Mouse (Mus musculus) ES-E14 (cell line): ENCODE results near the gene Lpin1. TPM values are rescaled to one million over a fixed set of nuclear protein-coding genes. Genes with fewer than 3 reads are reported as not detected.

Experiments
- DNase-seq: peaks from one replicate; pipeline ENCODE4 v3.0.0-alpha.2; 2013; ENCODE audit warnings: low read depth, low spot score
- H3K27ac ChIP-seq: 2 replicates; pipeline ENCODE4 v1.5.1; 2012; ENCODE audit warnings: low read depth, mild to moderate bottlenecking, low read length, moderate library complexity, mixed read lengths; ENCODE audit not compliant: poor library complexity, insufficient read depth, severe bottlenecking
- H3K36me3 ChIP-seq: 2 replicates; pipeline ENCODE4 v1.6.1; 2012; ENCODE audit warnings: mild to moderate bottlenecking, low read length, moderate library complexity, mixed read lengths; ENCODE audit not compliant: control insufficient read depth, poor library complexity, insufficient read depth, severe bottlenecking
- H3K4me1 ChIP-seq, 2 experiments: fragments of 150-350 bp in 1 of 2; sonication (generic) in 1 of 2; 2 replicates each; pipeline ENCODE4 v1.6.1; 2012; ENCODE audit warnings: low read length in 2 of 2, mild to moderate bottlenecking in 1 of 2, mixed read lengths in 1 of 2; ENCODE audit not compliant: control insufficient read depth in 2 of 2, insufficient read depth in 2 of 2, poor library complexity in 1 of 2
- H3K4me3 ChIP-seq, 2 experiments: fragments of 150-350 bp in 1 of 2; sonication (generic) in 1 of 2; 2 replicates each; pipeline ENCODE4 v1.5.1; 2012; ENCODE audit warnings: low read length in 2 of 2, low read depth in 1 of 2, mild to moderate bottlenecking in 1 of 2, mixed read lengths in 1 of 2; ENCODE audit not compliant: insufficient read depth in 1 of 2, poor library complexity in 1 of 2, severe bottlenecking in 1 of 2
- H3K9ac ChIP-seq: 2 replicates; pipeline ENCODE4 v1.6.1; 2012; ENCODE audit warnings: low read depth, mild to moderate bottlenecking, low read length, mixed read lengths; ENCODE audit not compliant: poor library complexity, insufficient read depth, severe bottlenecking
- H3K9me3 ChIP-seq: fragments of 150-350 bp; sonication (generic); 2 replicates; pipeline ENCODE4 v1.6.1; 2012; ENCODE audit warnings: low read depth, mild to moderate bottlenecking, low read length; ENCODE audit not compliant: control insufficient read depth, insufficient read depth
- CHD2 ChIP-seq: IDR thresholded peaks from 2 replicates; pipeline ENCODE4 v1.6.1; 2014; ENCODE audit warnings: mild to moderate bottlenecking, low read depth, low read length, inconsistent platforms
- HCFC1 ChIP-seq: IDR thresholded peaks from 2 replicates; pipeline ENCODE4 v1.6.1; 2012; ENCODE audit warnings: low read length, inconsistent platforms, borderline replicate concordance; ENCODE audit not compliant: insufficient read depth
- MAFK ChIP-seq: IDR thresholded peaks from 2 replicates; pipeline ENCODE4 v1.6.1; 2014; ENCODE audit warnings: mild to moderate bottlenecking, low read depth, low read length, inconsistent platforms; ENCODE audit not compliant: insufficient read depth
- ZC3H11A ChIP-seq: IDR thresholded peaks from 2 replicates; pipeline ENCODE4 v1.6.1; 2012; ENCODE audit warnings: low read depth, mild to moderate bottlenecking, inconsistent platforms, low read length, borderline replicate concordance
- ZNF384 ChIP-seq: IDR thresholded peaks from 2 replicates; pipeline ENCODE4 v1.6.1; 2012; ENCODE audit warnings: low read depth, low read length, inconsistent platforms
- in situ Hi-C, 2 experiments: fragments of 600-800 bp; cut with MboI; formaldehyde crosslinking; loops; one replicate each; pipeline ENCODE4 v1.15.1; 2025; ENCODE audit warnings: low sequenced_read_pairs in 2 of 2, inconsistent platforms in 1 of 2; ENCODE audit not compliant: unreplicated experiment in 2 of 2
- total RNA-seq: library from RNA; depleted of rRNA; stranded (reverse); fragments of 300-350 nt; gene quantifications from 2 replicates; pipeline ENCODE4 v1.2.3, GENCODE M21; 2012

Lpin1 gene
- total RNA-seq, 1 experiment = 15.8 TPM

GRCm38 (mm10) chr12:16531956-16532859, 78.6 kb downstream of the Lpin1 start:
- no peak overlapping the region for H3K27ac ChIP-seq

DNA sequence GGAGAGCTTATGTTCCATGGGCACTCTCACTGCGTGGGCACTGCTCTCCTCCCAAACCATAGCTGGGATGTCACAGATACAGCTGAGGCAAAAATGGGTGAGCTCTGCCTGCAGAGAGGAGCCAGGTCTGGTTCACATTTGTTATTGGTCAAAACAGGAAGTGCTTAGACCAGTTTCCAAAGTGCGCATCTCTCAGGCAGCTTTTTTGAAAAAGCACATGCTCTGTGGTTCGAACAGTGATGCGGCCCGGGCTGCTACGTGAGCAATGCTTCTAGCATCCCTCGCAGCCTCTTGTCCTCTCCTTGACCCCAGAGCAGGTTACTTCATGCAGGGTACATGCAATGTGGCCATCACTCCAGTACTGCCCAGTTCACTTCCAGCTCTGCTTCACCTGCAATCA, 82.1 kb downstream of the Lpin1 start:
- in situ Hi-C loops = no loop called here
- Histone ChIP-seq H3K4me3 (no peak overlapping the region), H3K9me3 (no peaks in the 10 kb centered on the region), H3K9ac (no peak overlapping the region), H3K4me1 (no peaks in the 10 kb centered on the region; a peak in 1 of 4 replicates), H3K36me3 (no peaks in the 10 kb centered on the region), H3K27ac (no peak overlapping the region)
- TF ChIP-seq HCFC1 = no peak
- TF ChIP-seq ZNF384 = no peak
- TF ChIP-seq ZC3H11A = no peak
- no peak for TF ChIP-seq CHD2
- TF ChIP-seq MAFK = no peak
- no peak for DNase-seq

More at GRCm38 (mm10) chr12:16531956-16532859, 78.6 kb downstream of the Lpin1 start:
- in situ Hi-C loops = no loop called here
- DNase-seq = no peak
- H3K4me1 ChIP-seq = no peaks in the 10 kb centered on the region; a peak in 1 of 4 replicates
- H3K4me3 ChIP-seq = no peak overlapping the region
- peaks cover 5% of the 10 kb centered on the region; the same call in 1 of the 2 replicates for H3K36me3 ChIP-seq
- H3K9ac ChIP-seq = no peak overlapping the region
- H3K9me3 ChIP-seq = no peaks in the 10 kb centered on the region
- TF ChIP-seq MAFK (no peak), CHD2 (no peak), ZC3H11A (no peak), ZNF384 (no peak), HCFC1 (no peak)

GRCm38 (mm10) chr12:16527941-16528340, 82.8 kb downstream of the Lpin1 start:
- H3K4me1 ChIP-seq = no peaks in the 10 kb centered on the region; a peak in 1 of 4 replicates
- TF ChIP-seq CHD2 = no peak
- no peak for TF ChIP-seq HCFC1
- no peak for TF ChIP-seq ZNF384
- no peak for TF ChIP-seq MAFK
- no peak for TF ChIP-seq ZC3H11A
- H3K36me3 ChIP-seq = no peaks in the 10 kb centered on the region
- H3K9me3 ChIP-seq = no peaks in the 10 kb centered on the region
- no peak overlapping the region for H3K27ac ChIP-seq
- H3K4me3 ChIP-seq = no peak overlapping the region
- no peak for DNase-seq
- in situ Hi-C loops = no loop called here
- no peak overlapping the region for H3K9ac ChIP-seq

DNA sequence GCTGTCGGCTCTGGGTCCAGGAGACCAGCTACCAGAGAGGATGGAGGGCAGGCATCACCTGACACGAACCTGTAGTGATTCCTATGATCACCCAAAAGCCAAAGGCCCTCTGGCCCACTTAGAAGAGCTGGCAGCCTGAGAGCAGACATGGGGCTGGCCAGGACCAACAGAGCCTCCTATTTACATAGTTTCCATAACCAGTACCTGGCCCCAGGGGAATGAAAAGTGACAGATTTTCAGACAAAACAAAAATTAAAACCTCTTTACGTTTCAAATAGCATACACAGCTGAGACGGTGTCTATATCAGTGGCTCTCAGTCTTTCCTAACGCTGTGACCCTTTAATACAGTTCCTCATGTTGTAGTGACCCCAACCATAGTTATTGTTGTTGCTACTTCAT, 83.9 kb downstream of the Lpin1 start:
- Histone ChIP-seq H3K9ac (no peak overlapping the region), H3K9me3 (no peaks in the 10 kb centered on the region), H3K27ac (no peak overlapping the region), H3K36me3 (no peaks in the 10 kb centered on the region), H3K4me3 (no peak overlapping the region), H3K4me1 (no peaks in the 10 kb centered on the region)
- DNase-seq = no peak
- TF ChIP-seq MAFK (no peak), CHD2 (no peak), ZC3H11A (no peak), HCFC1 (no peak), ZNF384 (no peak)
- in situ Hi-C loops = no loop called here
